Mouse (Mus musculus) bone marrow macrophage, adult 2 months (primary cell): ENCODE measurements around the gene D930007J09Rik.

Experiments used
- CTCF ChIP-seq: IDR thresholded peaks from 2 replicates; pipeline ENCODE4 v1.5.1; 2012; ENCODE audit warnings: low read depth, mild to moderate bottlenecking, low read length, moderate library complexity
- POLR2A ChIP-seq: IDR thresholded peaks from 2 replicates; pipeline ENCODE4 v1.6.1; 2012; ENCODE audit warnings: mild to moderate bottlenecking, low read depth, low read length, borderline replicate concordance

DNA sequence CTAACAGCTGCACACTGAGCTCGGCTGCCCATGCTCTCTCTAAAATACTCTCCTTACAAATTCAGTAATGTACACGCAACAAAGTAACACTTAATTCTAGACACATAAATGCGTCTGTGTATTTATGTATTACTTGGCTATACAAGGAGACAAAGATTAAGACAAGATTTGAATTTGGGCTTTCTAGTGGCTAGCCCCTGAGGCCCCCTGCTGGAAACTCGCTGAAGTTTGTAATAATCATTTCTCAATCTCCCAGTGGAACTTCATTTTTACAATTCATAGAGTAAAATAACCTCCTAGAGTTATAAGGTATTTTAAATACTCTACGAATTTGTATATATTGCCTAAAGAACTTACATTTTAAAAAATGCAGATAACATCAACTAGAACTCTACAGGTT lies 19.6 kb downstream of the D930007J09Rik start:
- TF ChIP-seq CTCF (no peak), POLR2A (no peak)
